Mouse (Mus musculus): ENCODE data around the gene Tubb2b. TPM values are rescaled to one million over a fixed set of nuclear protein-coding genes. Genes with fewer than 3 reads are reported as not detected.

Gene Tubb2b
- polyA plus RNA-seq, 1 experiment from 2014 or later = 65.5 TPM

DNA sequence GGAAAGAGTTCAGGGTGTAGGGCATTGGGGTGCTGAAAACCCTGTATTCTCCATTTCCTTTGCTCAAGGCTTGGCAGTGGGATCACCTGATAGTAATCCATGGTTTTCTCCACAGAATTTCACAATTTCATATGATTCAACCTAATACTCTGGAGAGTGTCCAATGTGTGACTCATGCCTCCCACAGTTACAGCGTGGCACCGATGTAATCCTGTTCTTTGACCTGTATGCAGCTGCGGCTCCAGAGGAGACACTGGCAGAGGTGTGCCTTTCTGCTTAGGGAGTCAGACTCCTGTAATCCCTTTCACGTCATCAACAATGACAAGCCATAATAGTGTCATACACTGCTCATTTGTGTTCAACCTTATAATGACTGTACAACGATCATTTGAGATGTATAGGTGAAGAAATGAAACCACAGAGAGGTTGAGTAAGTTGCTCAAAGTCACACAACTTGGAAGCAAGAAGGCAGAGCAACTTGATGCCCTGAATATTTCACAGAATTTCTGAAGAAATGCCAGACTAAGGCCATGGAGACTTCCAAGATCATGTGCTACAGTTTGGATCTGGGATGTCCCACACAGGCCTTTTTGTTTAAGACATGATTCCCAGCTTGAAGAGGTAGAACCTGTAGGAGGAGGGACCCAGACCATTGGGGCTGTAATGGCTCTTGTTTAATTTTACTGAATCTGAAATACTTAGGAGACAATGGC, 17.7 kb downstream of the Tubb2b start:
- no peak overlapping the region for H3K4me3 ChIP-seq
- H3K4me1 ChIP-seq = peaks cover 22% of the 10 kb centered on the region
- H3K27ac ChIP-seq (replicated peaks) = no peak overlapping the region
- H3K36me3 ChIP-seq (replicated peaks) = no peaks in the 10 kb centered on the region
- no peaks in the 10 kb centered on the region for H3K27me3 ChIP-seq (replicated peaks; ENCODE audit: low read depth, poor library complexity, severe bottlenecking)
- DNase-seq (ENCODE audit: low spot score) = no peak
- WGBS = 90% methylated on average over 5 of the region's 5 CpGs
- no peaks in the 10 kb centered on the region for H3K9me3 ChIP-seq

DNA sequence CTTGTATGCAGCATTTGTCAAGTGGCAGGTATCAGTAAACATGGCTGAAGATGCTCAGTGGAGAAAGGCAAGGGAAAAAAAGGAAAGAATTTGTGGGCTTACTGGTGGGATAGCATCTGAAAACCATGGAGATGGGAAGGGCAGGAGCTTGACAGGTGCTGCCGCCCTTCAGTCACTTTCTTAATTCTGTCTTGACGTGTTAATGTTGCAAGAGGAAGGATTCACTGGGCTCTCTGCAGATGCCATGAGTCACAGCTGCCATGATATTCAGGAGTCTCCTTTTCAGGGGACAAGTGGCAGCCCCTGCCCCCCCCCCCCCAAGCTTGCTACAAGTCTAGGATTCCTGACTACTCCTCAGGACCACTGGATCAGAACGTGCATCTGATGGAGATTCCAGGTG, 18.4 kb downstream of the Tubb2b start:
- Histone ChIP-seq H3K27ac (replicated peaks) (no peak overlapping the region), H3K4me1 (peaks cover 22% of the 10 kb centered on the region), H3K36me3 (replicated peaks) (no peaks in the 10 kb centered on the region), H3K27me3 (replicated peaks; ENCODE audit: low read depth, poor library complexity, severe bottlenecking) (no peaks in the 10 kb centered on the region), H3K4me3 (no peak overlapping the region), H3K9me3 (no peaks in the 10 kb centered on the region)
- 80% methylated on average over 3 of the region's 3 CpGs for WGBS
- no peak for DNase-seq (ENCODE audit: low spot score)

DNA sequence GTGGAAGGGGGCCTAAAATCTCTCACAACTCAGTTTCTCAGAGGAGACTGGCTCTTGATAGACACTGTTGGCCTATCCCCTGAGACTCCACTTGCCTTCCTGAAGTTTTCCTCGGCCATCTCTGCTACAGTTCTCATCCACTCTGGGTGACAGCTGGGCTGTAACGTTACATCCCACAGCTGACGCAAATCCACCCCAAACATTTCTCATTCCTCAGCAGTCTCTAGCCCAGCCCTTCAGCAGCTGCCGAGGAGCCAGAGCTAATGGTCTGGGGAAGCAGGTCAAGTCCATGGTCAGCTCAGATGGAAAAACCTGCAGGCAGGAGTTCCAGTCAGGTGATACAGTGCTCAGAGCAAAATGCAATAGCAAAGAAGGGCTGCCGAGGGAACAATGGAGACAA, 19.2 kb downstream of the Tubb2b start:
- no peak for DNase-seq (ENCODE audit: low spot score)
- Histone ChIP-seq H3K27ac (replicated peaks) (no peak overlapping the region), H3K4me3 (no peak overlapping the region), H3K36me3 (replicated peaks) (no peaks in the 10 kb centered on the region), H3K27me3 (replicated peaks; ENCODE audit: low read depth, poor library complexity, severe bottlenecking) (no peaks in the 10 kb centered on the region), H3K9me3 (no peaks in the 10 kb centered on the region), H3K4me1 (peaks cover 15% of the 10 kb centered on the region)
- 75% methylated on average over 5 of the region's 5 CpGs for WGBS

DNA sequence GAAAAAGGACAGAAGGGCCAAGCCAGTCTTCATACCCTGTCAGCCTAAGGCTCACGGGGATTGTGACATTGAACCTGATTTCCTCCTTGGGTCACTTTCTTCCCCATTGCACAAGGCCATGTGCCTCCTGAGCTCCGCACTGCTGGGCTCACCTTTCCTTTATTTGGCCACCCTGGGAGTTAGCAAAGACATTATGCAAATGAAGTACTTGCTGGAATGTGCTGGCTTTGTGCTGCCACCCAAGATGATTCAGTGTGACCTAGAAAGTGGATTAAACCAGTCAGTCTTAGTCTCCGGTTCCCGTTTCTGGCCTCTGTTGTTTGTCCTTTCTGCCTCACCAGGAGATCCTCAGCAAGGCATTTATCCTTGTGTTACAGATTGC, 20.6 kb downstream of the Tubb2b start:
- H3K9me3 ChIP-seq = no peaks in the 10 kb centered on the region
- H3K27ac ChIP-seq (replicated peaks) = no peak overlapping the region
- H3K27me3 ChIP-seq (replicated peaks; ENCODE audit: low read depth, poor library complexity, severe bottlenecking) = no peaks in the 10 kb centered on the region
- H3K4me1 ChIP-seq = peaks cover 13% of the 10 kb centered on the region
- H3K4me3 ChIP-seq = no peak overlapping the region
- 38% methylated on average over 4 of the region's 4 CpGs for WGBS
- DNase-seq (ENCODE audit: low spot score) = no peak
- no peaks in the 10 kb centered on the region for H3K36me3 ChIP-seq (replicated peaks)

DNA sequence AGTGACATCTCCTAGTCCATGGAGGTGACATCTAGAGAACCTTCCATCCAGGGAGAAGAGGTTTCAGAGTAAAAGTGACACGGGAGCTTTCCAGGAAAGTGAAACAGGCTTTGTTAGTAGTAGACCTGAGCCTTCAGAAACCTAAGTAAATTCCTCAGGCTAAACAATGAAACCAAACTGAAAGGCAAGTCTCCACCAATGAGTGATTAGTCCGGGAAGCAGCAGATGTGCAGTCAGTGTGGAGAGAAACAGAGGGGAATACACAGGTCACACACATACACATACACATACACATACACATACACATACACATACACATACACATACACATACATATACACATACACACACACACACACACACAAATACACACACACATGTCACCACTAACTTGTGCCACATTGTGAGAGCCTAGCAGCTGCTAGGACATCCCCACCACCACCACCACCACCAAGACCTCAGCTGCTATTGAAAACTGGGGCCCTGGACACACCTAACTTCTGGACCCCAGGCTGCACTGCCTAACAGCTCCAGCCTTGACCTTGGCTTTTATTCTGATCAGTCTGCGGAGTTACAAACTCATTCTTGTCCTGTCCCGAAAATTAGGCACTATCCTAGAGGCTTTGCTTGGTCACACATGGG, 21.1 kb downstream of the Tubb2b start:
- peaks cover 9% of the 10 kb centered on the region for H3K4me1 ChIP-seq
- WGBS = 72% methylated on average over 4 of the region's 4 CpGs
- H3K27ac ChIP-seq (replicated peaks) = no peak overlapping the region
- H3K36me3 ChIP-seq (replicated peaks) = no peaks in the 10 kb centered on the region
- no peaks in the 10 kb centered on the region for H3K9me3 ChIP-seq
- no peak for DNase-seq (ENCODE audit: low spot score)
- H3K27me3 ChIP-seq (replicated peaks; ENCODE audit: low read depth, poor library complexity, severe bottlenecking) = no peaks in the 10 kb centered on the region
- no peak overlapping the region for H3K4me3 ChIP-seq

DNA sequence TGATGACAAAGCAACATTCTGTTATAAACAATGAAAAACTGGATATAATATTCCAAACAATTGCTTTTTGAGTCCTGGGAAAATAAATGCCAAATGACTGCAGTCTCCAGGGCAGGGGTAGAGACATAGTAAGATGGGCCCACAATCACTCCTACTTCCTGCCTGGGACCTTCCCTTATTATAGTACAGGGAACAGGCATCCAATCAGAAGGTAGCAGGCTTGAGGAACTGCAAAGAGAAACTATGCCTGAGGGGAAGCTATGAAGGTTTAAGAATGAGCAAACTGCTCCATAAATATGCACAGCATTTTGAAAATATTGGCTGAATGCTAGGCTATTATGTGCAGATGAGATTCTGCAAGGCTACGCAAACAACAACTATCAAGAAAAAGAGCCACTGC, 23.3 kb downstream of the Tubb2b start:
- Histone ChIP-seq H3K36me3 (replicated peaks) (no peaks in the 10 kb centered on the region), H3K4me3 (no peak overlapping the region), H3K27me3 (replicated peaks; ENCODE audit: low read depth, poor library complexity, severe bottlenecking) (no peaks in the 10 kb centered on the region), H3K4me1 (peaks cover 9% of the 10 kb centered on the region), H3K27ac (replicated peaks) (no peak overlapping the region), H3K9me3 (no peaks in the 10 kb centered on the region)
- DNase-seq (ENCODE audit: low spot score) = no peak
- 95% methylated on average over 1 of the region's 1 CpGs for WGBS

DNA sequence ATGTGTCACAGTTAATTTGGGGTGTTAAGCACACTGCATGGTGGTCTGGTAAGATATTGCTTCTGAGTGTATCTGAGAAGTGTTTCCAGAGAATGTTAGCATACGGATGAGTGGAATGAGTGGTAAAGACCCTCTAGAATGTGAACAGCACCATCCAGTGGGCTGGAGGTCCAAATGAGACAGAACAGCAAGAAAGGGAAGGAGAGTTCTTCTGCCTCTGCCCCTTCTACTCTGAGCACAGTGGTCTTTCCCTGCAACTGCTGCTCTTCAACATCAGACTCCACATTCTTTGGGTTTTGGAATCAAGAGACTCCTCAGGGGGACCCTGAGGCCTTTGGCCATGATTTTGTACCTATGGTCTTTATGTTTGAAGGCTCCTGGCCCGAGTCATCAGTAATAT, 24.0 kb downstream of the Tubb2b start:
- Histone ChIP-seq H3K27ac (replicated peaks) (no peak overlapping the region), H3K9me3 (no peaks in the 10 kb centered on the region), H3K27me3 (replicated peaks; ENCODE audit: low read depth, poor library complexity, severe bottlenecking) (no peaks in the 10 kb centered on the region), H3K4me3 (no peak overlapping the region), H3K4me1 (peaks cover 9% of the 10 kb centered on the region), H3K36me3 (replicated peaks) (no peaks in the 10 kb centered on the region)
- DNase-seq (ENCODE audit: low spot score) = no peak
- 85% methylated on average over 2 of the region's 2 CpGs for WGBS

DNA sequence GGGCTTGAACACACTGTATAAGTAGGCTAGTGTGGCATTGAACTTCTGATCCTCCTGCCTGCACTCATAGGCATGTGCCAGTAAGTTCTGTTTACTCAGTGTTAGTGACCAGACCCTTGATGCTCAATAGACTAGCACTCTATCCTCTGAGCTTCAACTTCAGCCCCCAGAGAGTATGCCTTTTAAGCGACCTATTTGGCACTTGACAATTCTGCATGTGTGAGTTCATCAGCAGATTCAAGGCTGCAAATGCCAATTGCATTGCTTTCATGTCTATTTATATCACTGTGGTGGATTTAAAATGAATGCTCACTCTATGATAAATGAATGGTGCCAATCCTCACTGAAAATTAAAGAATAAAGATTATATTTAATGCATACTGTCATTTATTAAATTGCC, 24.9 kb downstream of the Tubb2b start:
- DNase-seq (ENCODE audit: low spot score) = no peak
- Histone ChIP-seq H3K36me3 (replicated peaks) (no peaks in the 10 kb centered on the region), H3K4me1 (peaks cover 9% of the 10 kb centered on the region), H3K4me3 (no peak overlapping the region), H3K9me3 (no peaks in the 10 kb centered on the region), H3K27me3 (replicated peaks; ENCODE audit: low read depth, poor library complexity, severe bottlenecking) (no peaks in the 10 kb centered on the region), H3K27ac (replicated peaks) (no peak overlapping the region)
- WGBS = 66% methylated on average over 1 of the region's 1 CpGs

DNA sequence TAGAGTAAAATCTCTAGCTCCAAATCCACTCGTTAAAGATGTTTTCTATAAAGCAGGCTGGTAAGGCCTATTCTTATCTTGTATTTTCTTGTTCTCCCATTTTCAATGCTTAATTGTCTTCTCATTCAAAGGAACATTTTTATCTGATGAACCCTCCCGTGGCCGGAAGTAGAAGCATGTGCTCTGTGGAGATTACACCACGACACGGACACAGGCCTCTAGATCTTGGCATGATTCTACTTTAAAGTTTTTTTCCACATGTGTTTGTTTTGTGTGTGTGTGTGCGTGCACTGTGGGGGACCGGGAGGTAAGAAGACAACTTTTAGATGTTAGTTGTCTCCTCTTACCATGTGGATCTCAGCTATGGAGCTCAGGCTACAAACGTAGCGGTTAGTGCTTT, 28.4 kb downstream of the Tubb2b start:
- no peaks in the 10 kb centered on the region for H3K9me3 ChIP-seq
- no peaks in the 10 kb centered on the region for H3K4me1 ChIP-seq
- H3K36me3 ChIP-seq (replicated peaks) = no peaks in the 10 kb centered on the region
- H3K27me3 ChIP-seq (replicated peaks; ENCODE audit: low read depth, poor library complexity, severe bottlenecking) = no peaks in the 10 kb centered on the region
- no peak overlapping the region for H3K4me3 ChIP-seq
- DNase-seq (ENCODE audit: low spot score) = no peak
- 88% methylated on average over 9 of the region's 9 CpGs for WGBS
- no peak overlapping the region for H3K27ac ChIP-seq (replicated peaks)

DNA sequence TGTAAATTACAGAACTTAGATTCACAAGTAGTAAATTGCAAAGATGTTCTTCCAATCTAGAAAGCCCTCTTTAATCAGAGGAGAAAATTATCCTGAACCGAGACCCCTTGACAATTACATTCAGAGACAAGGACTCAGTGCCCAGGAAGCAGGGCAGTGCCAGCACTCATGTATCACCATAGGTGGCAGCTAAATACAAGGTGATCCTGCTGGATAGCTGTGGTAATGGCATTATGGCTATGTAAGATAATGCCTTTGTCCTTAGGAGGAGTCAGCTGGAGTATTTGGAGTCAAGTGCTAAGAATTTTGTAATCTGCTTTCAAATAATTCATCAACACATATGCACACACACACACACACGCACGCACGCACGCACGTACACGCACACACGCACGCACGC, 29.0 kb downstream of the Tubb2b start:
- Histone ChIP-seq H3K4me3 (no peak overlapping the region), H3K9me3 (no peaks in the 10 kb centered on the region), H3K4me1 (peaks cover 6% of the 10 kb centered on the region; the same call in 1 of the 2 replicates), H3K36me3 (replicated peaks) (no peaks in the 10 kb centered on the region), H3K27ac (replicated peaks) (no peak overlapping the region), H3K27me3 (replicated peaks; ENCODE audit: low read depth, poor library complexity, severe bottlenecking) (no peaks in the 10 kb centered on the region)
- DNase-seq (ENCODE audit: low spot score) = no peak
- 94% methylated on average over 10 of the region's 10 CpGs for WGBS

DNA sequence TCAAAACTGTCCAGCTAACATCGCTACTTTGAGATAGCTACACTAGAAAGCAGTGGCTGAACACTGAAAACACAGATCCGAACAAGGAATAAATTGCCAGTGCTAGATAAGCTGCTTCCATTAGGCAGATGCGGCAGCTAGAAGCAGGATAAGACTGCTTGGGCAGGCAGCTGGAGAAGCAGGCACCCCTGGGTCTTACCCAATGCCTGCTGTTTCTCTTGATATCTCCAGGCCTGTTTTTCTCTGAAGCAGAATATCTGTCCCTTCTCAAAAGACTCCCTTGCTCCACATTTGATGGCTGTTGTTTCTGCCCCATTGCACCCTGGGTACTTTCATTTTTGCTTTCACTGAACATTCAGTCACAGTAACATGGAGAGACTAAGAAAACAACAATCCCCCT, 29.5 kb downstream of the Tubb2b start:
- DNase-seq (ENCODE audit: low spot score) = no peak
- Histone ChIP-seq H3K4me3 (no peak overlapping the region), H3K4me1 (peaks cover 11% of the 10 kb centered on the region), H3K9me3 (no peaks in the 10 kb centered on the region), H3K27me3 (replicated peaks; ENCODE audit: low read depth, poor library complexity, severe bottlenecking) (no peaks in the 10 kb centered on the region), H3K36me3 (replicated peaks) (no peaks in the 10 kb centered on the region), H3K27ac (replicated peaks) (no peak overlapping the region)
- WGBS = 83% methylated on average over 3 of the region's 3 CpGs

DNA sequence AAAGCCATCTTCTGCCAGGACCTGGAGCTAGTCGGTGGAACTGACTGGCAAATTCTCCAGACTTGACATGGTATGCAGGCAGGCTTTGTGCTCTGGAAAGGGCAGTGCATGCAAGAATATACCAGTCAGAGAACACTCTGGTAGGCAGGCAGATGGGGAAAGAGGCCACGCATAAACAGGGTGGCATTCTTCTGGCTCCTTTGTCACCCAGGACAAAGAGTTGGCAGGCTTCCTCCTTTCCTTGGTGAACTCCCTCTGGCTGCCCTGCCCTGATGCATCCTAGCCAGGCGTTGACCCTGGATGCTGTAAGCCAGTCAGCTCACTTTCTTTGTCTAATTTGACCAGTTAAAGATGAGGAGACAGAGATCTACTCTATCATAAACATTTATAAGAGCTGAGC, 33.2 kb downstream of the Tubb2b start:
- H3K27ac ChIP-seq (replicated peaks) = 0 out of 2 replicates have a peak overlapping the region, but pooled peaks have one; percentile 35
- no peak for DNase-seq (ENCODE audit: low spot score)
- H3K36me3 ChIP-seq (replicated peaks) = no peaks in the 10 kb centered on the region
- no peak overlapping the region for H3K4me3 ChIP-seq
- no peaks in the 10 kb centered on the region for H3K27me3 ChIP-seq (replicated peaks; ENCODE audit: low read depth, poor library complexity, severe bottlenecking)
- WGBS = 89% methylated on average over 3 of the region's 3 CpGs
- H3K4me1 ChIP-seq = peaks cover 17% of the 10 kb centered on the region
- H3K9me3 ChIP-seq = no peaks in the 10 kb centered on the region

DNA sequence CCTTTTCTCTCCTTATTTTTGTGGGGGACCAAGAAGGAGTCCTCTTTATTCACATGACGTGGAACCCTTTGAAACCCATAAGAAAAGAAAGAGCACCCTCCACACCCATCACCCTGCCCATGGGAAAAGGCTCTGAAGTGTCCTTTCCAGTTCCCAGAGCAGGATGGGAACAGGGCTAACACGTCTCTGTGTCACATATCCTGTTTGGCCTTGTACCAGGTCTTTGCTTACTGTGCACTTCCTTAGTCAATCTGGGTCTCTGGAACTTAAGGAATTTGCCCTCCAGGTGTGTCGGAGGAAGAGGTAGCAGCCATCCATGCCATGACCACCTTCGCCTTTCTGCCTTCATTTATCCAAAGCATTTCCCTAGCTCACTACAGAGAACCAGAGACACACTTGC, 33.8 kb downstream of the Tubb2b start:
- Histone ChIP-seq H3K27ac (replicated peaks) (peak overlapping the region; percentile 25; the same call in 1 of the 2 replicates), H3K27me3 (replicated peaks; ENCODE audit: low read depth, poor library complexity, severe bottlenecking) (no peaks in the 10 kb centered on the region), H3K4me1 (peaks cover 17% of the 10 kb centered on the region), H3K4me3 (no peak overlapping the region), H3K36me3 (replicated peaks) (no peaks in the 10 kb centered on the region), H3K9me3 (no peaks in the 10 kb centered on the region)
- no peak for DNase-seq (ENCODE audit: low spot score)
- WGBS = 57% methylated on average over 4 of the region's 4 CpGs
